Mouse (Mus musculus) heart, postnatal 14 days (tissue): ENCODE measurements at regions not wholly inside any gene's neighbourhood (a gene's known extent, or its start where the extent isn't known, plus 50 kb on each side); places are given as distances from the start of the nearest gene placed in this dataset.

Experiments
- DNase-seq, 2 experiments: peaks; one replicate each; pipeline ENCODE4 v3.0.0; 2021 to 2022
- intact Hi-C: fragments of 180-260 bp; cut with DNase I; formaldehyde crosslinking; loops from one replicate; pipeline ENCODE4 v1.15.1; 2025

- DNase-seq: no peak
- intact Hi-C loops: no loop called here
Observed at GRCm38 (mm10) chr2:27590511-27590910, 75.6 kb downstream of the Wdr5 start.

GRCm38 (mm10) chr2:27591668-27592067, 76.7 kb downstream of the Wdr5 start:
- intact Hi-C loops: no loop called here
- no peak for DNase-seq

GRCm38 (mm10) chr2:27593338-27593737, 78.4 kb downstream of the Wdr5 start:
- DNase-seq: peak; percentile 70 to 71
- intact Hi-C loops: no loop called here

- DNase-seq: no peak
- intact Hi-C loops: no loop called here
Observed at GRCm38 (mm10) chr2:27595251-27595650, 80.3 kb downstream of the Wdr5 start.

- intact Hi-C loops: no loop called here
- DNase-seq: peak; percentile 41 to 43
Observed at GRCm38 (mm10) chr2:27596217-27596616, 80.0 kb upstream of the Rxra start.

- intact Hi-C loops: no loop called here
- peak; percentile 73 to 74 for DNase-seq
Observed at GRCm38 (mm10) chr2:27596966-27597365, 79.3 kb upstream of the Rxra start.

GRCm38 (mm10) chr2:27597901-27598300, 78.3 kb upstream of the Rxra start:
- DNase-seq: no peak
- intact Hi-C loops: no loop called here

GRCm38 (mm10) chr2:27599061-27599768, 77.0 kb upstream of the Rxra start:
- peak; percentile 60 to 64 for DNase-seq
- intact Hi-C loops: no loop called here

GRCm38 (mm10) chr2:27599769-27600167, 76.5 kb upstream of the Rxra start:
- intact Hi-C loops: no loop called here

GRCm38 (mm10) chr2:27603333-27603732, 72.9 kb upstream of the Rxra start:
- DNase-seq: no peak
- intact Hi-C loops: no loop called here

More at GRCm38 (mm10) chr2:27599769-27600167, 76.5 kb upstream of the Rxra start:
- DNase-seq: no peak

- peak in 1 of 2 experiments; percentile 24 for DNase-seq
- intact Hi-C loops: no loop called here
Observed at GRCm38 (mm10) chr2:27604588-27604987, 71.7 kb upstream of the Rxra start.

GRCm38 (mm10) chr2:27606816-27607215, 69.4 kb upstream of the Rxra start:
- intact Hi-C loops: no loop called here
- no peak for DNase-seq

GRCm38 (mm10) chr2:27621741-27622140, 54.5 kb upstream of the Rxra start:
- DNase-seq: no peak
- intact Hi-C loops: no loop called here

- intact Hi-C loops: no loop called here
- DNase-seq: no peak
Observed at GRCm38 (mm10) chr2:27624656-27625366, 51.4 kb upstream of the Rxra start.
